Mouse (Mus musculus) spleen, embryonic (tissue): ENCODE measurements around the gene Btbd17.

Experiments used
- CTCF ChIA-PET: fragments of 350-600 bp; sonication (Branson Sonifier 250); formaldehyde crosslinking; loops from one replicate; lab custom pipeline; 2022; lab: Charles Lee

Gene Btbd17

GRCm38 (mm10) chr11:114803990-114804389 is 8.2 kb upstream of the Btbd17 start:
- CTCF ChIA-PET, result no interaction called here

- CTCF ChIA-PET, result interaction anchor here (0.6 kb wide), 1 partner anchor 37 kb away, joined by 3 read pairs; the partner anchor contains the start of gene Kif19a
Observed at GRCm38 (mm10) chr11:114802540-114803267, 7.0 kb upstream of the Btbd17 start.

GRCm38 (mm10) chr11:114801906-114802305 is 6.2 kb upstream of the Btbd17 start:
- CTCF ChIA-PET, result interaction anchor here (0.6 kb wide), 1 partner anchor 60 kb away, joined by 4 read pairs; no protein-coding TSS in a partner anchor

GRCm38 (mm10) chr11:114798624-114799023 is 2.9 kb upstream of the Btbd17 start, which contains the start of gene Gpr142:
TSS of gene Gpr142 (plus strand) at chr11:114798924.
- CTCF ChIA-PET, result interaction anchor here (0.6 kb wide), 2 partner anchors 15 to 760 kb away, joined by 4 to 6 read pairs; no protein-coding TSS in a partner anchor

- CTCF ChIA-PET, result interaction anchor here (0.6 kb wide), 1 partner anchor 16 kb away, joined by 6 read pairs; no protein-coding TSS in a partner anchor
Observed at GRCm38 (mm10) chr11:114797981-114798380, 2.2 kb upstream of the Btbd17 start.

- CTCF ChIA-PET, result no interaction called here
Observed at GRCm38 (mm10) chr11:114797176-114797575, 1.4 kb upstream of the Btbd17 start.

GRCm38 (mm10) chr11:114795231-114795746 is 456 bp downstream of the Btbd17 start:
- CTCF ChIA-PET, result no interaction called here

- CTCF ChIA-PET, result no interaction called here
Observed at GRCm38 (mm10) chr11:114794691-114795090, 1.1 kb downstream of the Btbd17 start.

GRCm38 (mm10) chr11:114793868-114794545 is 1.7 kb downstream of the Btbd17 start:
- CTCF ChIA-PET, result interaction anchor here (0.6 kb wide), 1 partner anchor 23 kb away, joined by 3 read pairs; no protein-coding TSS in a partner anchor

- CTCF ChIA-PET, result interaction anchor here (0.5 to 1.9 kb wide), 2 partner anchors 20 to 57 kb away, joined by 3 to 6 read pairs; no protein-coding TSS in a partner anchor
Observed at GRCm38 (mm10) chr11:114792931-114793494, 2.7 kb downstream of the Btbd17 start.

GRCm38 (mm10) chr11:114791891-114792411 is 3.8 kb downstream of the Btbd17 start:
- CTCF ChIA-PET, result interaction anchor here (0.5 to 1.9 kb wide), 2 partner anchors 21 to 43 kb away, joined by 6 to 9 read pairs; no protein-coding TSS in a partner anchor

- CTCF ChIA-PET, result interaction anchor here (0.5 to 1.9 kb wide), 2 partner anchors 21 to 43 kb away, joined by 6 to 9 read pairs; no protein-coding TSS in a partner anchor
Observed at GRCm38 (mm10) chr11:114791351-114791889, 4.3 kb downstream of the Btbd17 start.

- CTCF ChIA-PET, result interaction anchor here (0.7 to 1.9 kb wide), 2 partner anchors 22 to 357 kb away, joined by 6 to 7 read pairs; no protein-coding TSS in a partner anchor
Observed at GRCm38 (mm10) chr11:114790841-114791240, 4.9 kb downstream of the Btbd17 start.

- CTCF ChIA-PET, result interaction anchor here (0.7 kb wide), 1 partner anchor 357 kb away, joined by 7 read pairs; no protein-coding TSS in a partner anchor
Observed at GRCm38 (mm10) chr11:114790171-114790570, 5.6 kb downstream of the Btbd17 start.

GRCm38 (mm10) chr11:114789716-114790115 is 6.0 kb downstream of the Btbd17 start:
- CTCF ChIA-PET, result no interaction called here

GRCm38 (mm10) chr11:114789061-114789714 is 6.6 kb downstream of the Btbd17 start:
- CTCF ChIA-PET, result interaction anchor here (0.8 kb wide), 1 partner anchor 48 kb away, joined by 3 read pairs; no protein-coding TSS in a partner anchor

GRCm38 (mm10) chr11:114787611-114788010 is 8.1 kb downstream of the Btbd17 start:
- CTCF ChIA-PET, result interaction anchor here (0.6 kb wide), 2 partner anchors 47 to 78 kb away, joined by 4 read pairs; no protein-coding TSS in a partner anchor

GRCm38 (mm10) chr11:114786326-114786725 is 9.4 kb downstream of the Btbd17 start:
- CTCF ChIA-PET, result interaction anchor here (0.5 kb wide), 1 partner anchor 568 kb away, joined by 4 read pairs; no protein-coding TSS in a partner anchor

GRCm38 (mm10) chr11:114785892-114786291 is 9.9 kb downstream of the Btbd17 start:
- CTCF ChIA-PET, result interaction anchor here (0.5 kb wide), 1 partner anchor 568 kb away, joined by 4 read pairs; no protein-coding TSS in a partner anchor

GRCm38 (mm10) chr11:114780076-114780475 is 15.7 kb downstream of the Btbd17 start:
- CTCF ChIA-PET, result no interaction called here
